Mouse (Mus musculus): Measurements from ENCODE around the gene Hist2h2bb.

GRCm38 (mm10) chr3:96280660-96281059, 11.1 kb downstream of the Hist2h2bb start:
- no peak for TF ChIP-seq POLR2A (IDR thresholded peaks at IDR 0.05; ENCODE audit: extremely low read depth, insufficient read depth, low read length)
- TF ChIP-seq CTCF (IDR thresholded peaks at IDR 0.05; ENCODE audit: extremely low read depth, insufficient read depth, low read length), result no peak
